Mouse (Mus musculus) frontal cortex, postnatal 10 days (tissue): Measurements from ENCODE around the gene Frmd4b.

Experiments used
- DNase-seq, 2 experiments: peaks; one replicate each; pipeline ENCODE4 v3.0.0; 2022; ENCODE audit warnings: low spot score in 2 of 2, mixed read lengths in 1 of 2

The Frmd4b gene

GRCm38 (mm10) chr6:97292894-97293293 lies 324.4 kb downstream of the Frmd4b start:
- DNase-seq = no peak

GRCm38 (mm10) chr6:97292096-97292495 lies 325.2 kb downstream of the Frmd4b start:
- DNase-seq = no peak

GRCm38 (mm10) chr6:97291159-97291908 lies 326.0 kb downstream of the Frmd4b start:
- no peak for DNase-seq

- no peak for DNase-seq
Measured at GRCm38 (mm10) chr6:97290687-97291086, 326.7 kb downstream of the Frmd4b start.

GRCm38 (mm10) chr6:97289838-97290237 lies 327.5 kb downstream of the Frmd4b start:
- no peak for DNase-seq

- DNase-seq = no peak
Measured at GRCm38 (mm10) chr6:97289316-97289820, 328.0 kb downstream of the Frmd4b start.

- DNase-seq = no peak
Measured at GRCm38 (mm10) chr6:97288047-97288855, 329.1 kb downstream of the Frmd4b start.

- no peak for DNase-seq
Measured at GRCm38 (mm10) chr6:97286332-97286731, 331.0 kb downstream of the Frmd4b start.

- no peak for DNase-seq
Measured at GRCm38 (mm10) chr6:97283676-97284075, 333.7 kb downstream of the Frmd4b start.

- DNase-seq = no peak
Measured at GRCm38 (mm10) chr6:97278878-97279277, 338.5 kb downstream of the Frmd4b start.

GRCm38 (mm10) chr6:97278014-97278787 lies 339.1 kb downstream of the Frmd4b start:
- DNase-seq = peak in 1 of 2 experiments; percentile 63

GRCm38 (mm10) chr6:97276890-97277497 lies 340.3 kb downstream of the Frmd4b start:
- no peak for DNase-seq

- no peak for DNase-seq
Measured at GRCm38 (mm10) chr6:97276366-97276765, 341.0 kb downstream of the Frmd4b start.

- DNase-seq = no peak
Measured at GRCm38 (mm10) chr6:97275760-97276159, 341.6 kb downstream of the Frmd4b start.

- DNase-seq = no peak
Measured at GRCm38 (mm10) chr6:97273777-97274176, 343.6 kb downstream of the Frmd4b start.

- no peak for DNase-seq
Measured at GRCm38 (mm10) chr6:97273058-97273710, 344.2 kb downstream of the Frmd4b start.

GRCm38 (mm10) chr6:97272349-97272748 lies 345.0 kb downstream of the Frmd4b start:
- DNase-seq = no peak

- DNase-seq = no peak
Measured at GRCm38 (mm10) chr6:97269596-97269995, 347.7 kb downstream of the Frmd4b start.

GRCm38 (mm10) chr6:97267132-97267531 lies 350.2 kb downstream of the Frmd4b start:
- DNase-seq = no peak

GRCm38 (mm10) chr6:97266661-97267060 lies 350.7 kb downstream of the Frmd4b start:
- no peak for DNase-seq

- DNase-seq = no peak
Measured at GRCm38 (mm10) chr6:97265705-97266104, 351.6 kb downstream of the Frmd4b start.
